Mouse (Mus musculus) testis, adult 2 months (tissue): ENCODE measurements at regions not wholly inside any gene's neighbourhood (a gene's known extent, or its start where the extent isn't known, plus 50 kb on each side); places are given as distances from the start of the nearest gene placed in this dataset.

Experiments used
- CTCF ChIP-seq: fragments of 200-500 bp; IDR thresholded peaks from 2 replicates; pipeline ENCODE4 v1.5.1; 2012; ENCODE audit warnings: low read depth, mild to moderate bottlenecking, inconsistent platforms, low read length, moderate library complexity; ENCODE audit not compliant: control insufficient read depth, insufficient read depth, insufficient replicate concordance
- POLR2A ChIP-seq: fragments of 200-500 bp; IDR thresholded peaks from 2 replicates; pipeline ENCODE4 v1.6.1; 2012; ENCODE audit warnings: low read depth, mild to moderate bottlenecking, inconsistent platforms, low read length, moderate library complexity; ENCODE audit not compliant: control insufficient read depth

DNA sequence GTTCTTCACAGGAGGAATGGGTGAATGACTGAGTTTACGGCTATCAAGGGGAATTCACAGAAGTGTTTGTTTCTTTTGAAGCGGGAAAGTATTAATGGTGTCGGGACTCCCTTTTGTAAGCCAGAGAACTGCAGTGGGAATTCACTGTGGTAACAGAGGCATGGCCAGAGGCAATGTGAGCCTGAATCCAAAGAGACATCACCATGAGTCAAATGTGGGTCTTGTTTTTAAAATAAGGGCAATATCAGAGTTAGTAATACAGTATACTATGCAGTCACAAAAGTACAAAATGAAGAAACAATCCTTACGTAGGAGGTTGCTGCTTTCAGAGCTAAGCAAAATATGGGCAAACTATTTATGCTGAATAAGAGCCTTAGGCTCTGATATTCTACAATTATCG is 137.3 kb upstream of the Tnfaip3 start:
- TF ChIP-seq POLR2A (no peak), CTCF (no peak)
